Mouse (Mus musculus): ENCODE measurements around the gene Ooep.

DNA sequence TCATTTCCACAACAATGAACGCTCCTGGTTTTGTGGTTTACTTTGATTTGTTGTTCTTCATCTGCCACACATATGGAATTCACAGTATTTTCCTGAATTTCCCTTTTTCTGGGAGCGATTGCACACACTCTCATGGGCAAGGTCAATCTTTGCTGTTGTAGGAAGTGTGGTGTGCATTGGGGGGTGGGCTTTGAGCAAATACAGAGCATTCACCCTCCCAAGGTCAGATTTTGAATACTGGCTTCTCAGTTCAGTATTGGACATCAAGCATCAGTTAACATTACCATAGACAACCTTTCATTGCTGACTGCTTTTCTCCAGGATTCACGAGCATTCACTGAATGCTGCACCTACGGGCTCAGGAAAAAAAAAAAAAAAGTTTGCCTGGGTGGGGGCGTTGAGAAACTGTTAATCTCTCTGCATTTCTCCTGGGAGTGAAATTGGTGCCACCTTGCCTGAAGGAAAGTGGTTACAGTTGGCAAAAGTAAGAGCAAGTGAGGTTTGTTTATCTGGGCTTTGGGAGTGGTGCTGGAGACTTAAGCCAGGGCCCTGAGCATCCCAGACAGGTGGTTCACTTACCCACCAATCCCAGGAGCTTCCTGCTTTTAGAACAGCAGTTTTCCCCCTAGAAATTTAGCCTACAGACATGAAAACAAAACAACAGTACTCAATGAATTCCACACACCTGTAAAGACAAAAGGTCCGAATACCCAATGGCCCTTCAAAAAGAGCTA lies 18.6 kb downstream of the Ooep start:
- TF ChIP-seq CTCF (IDR thresholded peaks at IDR 0.05; ENCODE audit: insufficient read depth, low read depth, low read length): no peak
- TF ChIP-seq POLR2A (IDR thresholded peaks at IDR 0.05; ENCODE audit: insufficient read depth, low read depth, low read length): no peak

All from olfactory bulb, adult 2 months (tissue).